Mouse (Mus musculus) ES-Bruce4 (cell line): Measurements from ENCODE around the gene Ank3.

Experiments used
- CTCF ChIP-seq: IDR thresholded peaks from one replicate; pipeline ENCODE4 v1.8.1; 2011; ENCODE audit warnings: low read depth, low read length
- EP300 ChIP-seq: IDR thresholded peaks from 2 replicates; pipeline ENCODE4 v1.6.1; 2011; ENCODE audit warnings: low read depth, low read length; ENCODE audit not compliant: insufficient read depth

GRCm38 (mm10) chr10:69731341-69731740 is 332.8 kb downstream of the Ank3 start:
- no peak for TF ChIP-seq CTCF
- no peak for TF ChIP-seq EP300
